Mouse (Mus musculus) left cerebral cortex, postnatal 10 days (tissue): ENCODE data around the gene 4930544D05Rik. TPM values are rescaled to one million over a fixed set of nuclear protein-coding genes. Genes with fewer than 3 reads are reported as not detected.

Experiments
- DNase-seq, 2 experiments: peaks; one replicate each; pipeline ENCODE4 v3.0.0; 2021 to 2022; ENCODE audit warnings: low spot score in 2 of 2, mixed read lengths in 1 of 2; ENCODE audit errors: extremely low spot score in 1 of 2
- intact Hi-C: fragments of 180-260 bp; cut with DNase I; formaldehyde crosslinking; loops from one replicate; pipeline ENCODE4 v1.15.1; 2025
- total RNA-seq, 2 experiments: library from RNA; stranded (reverse); gene quantifications; 2 replicates each; pipeline ENCODE4 v1.2.3; 2021

The 4930544D05Rik gene
- total RNA-seq, 2 experiments from 2014 or later, result 0.45 to 1.1 TPM

DNA sequence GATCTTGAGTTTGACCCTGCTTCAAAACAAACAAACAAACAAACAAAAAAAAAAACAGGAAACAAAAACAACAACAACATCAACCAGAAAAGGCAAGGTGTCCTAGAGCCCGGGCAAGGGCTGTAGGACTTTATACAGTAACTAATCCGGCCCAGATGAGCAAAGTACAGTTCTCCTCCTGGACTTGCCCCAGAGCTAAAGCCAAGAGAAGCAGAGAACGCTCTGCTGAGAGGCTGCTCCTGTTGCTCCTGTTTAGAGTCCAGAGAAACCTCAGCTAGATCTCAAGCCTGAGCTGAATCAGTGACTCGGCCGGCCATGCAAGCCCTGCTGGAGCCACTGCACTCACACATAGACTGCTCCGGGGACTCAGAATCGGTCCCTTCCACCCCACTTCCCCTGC, 14.5 kb downstream of the 4930544D05Rik start:
- intact Hi-C loops, result loop anchor here (5.0 kb wide), 1 partner anchor 127 kb away; no protein-coding TSS in a partner anchor

DNA sequence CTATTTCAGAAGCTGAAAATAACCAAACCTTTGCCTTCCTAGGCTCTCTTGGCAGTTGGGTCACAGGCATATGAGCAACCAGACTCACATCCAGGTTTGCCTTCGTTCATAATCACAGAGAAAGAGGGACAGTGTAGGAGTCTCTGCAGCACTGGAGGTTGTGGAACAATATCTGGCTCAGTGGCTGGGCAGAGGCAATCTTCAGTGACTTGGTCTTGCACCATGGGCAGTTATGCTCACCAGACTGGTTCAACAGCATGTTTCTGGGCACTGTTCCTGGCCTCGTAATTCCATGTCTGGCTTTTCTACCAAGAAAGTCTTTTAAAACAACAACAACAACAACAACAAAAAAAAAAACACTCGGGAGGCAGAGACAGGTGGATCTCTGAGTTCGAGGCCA, 20.0 kb downstream of the 4930544D05Rik start:
- intact Hi-C loops, result no loop called here
- DNase-seq, result no peak

More for the DNA sequence above, 14.5 kb downstream of the 4930544D05Rik start:
- no peak for DNase-seq

DNA sequence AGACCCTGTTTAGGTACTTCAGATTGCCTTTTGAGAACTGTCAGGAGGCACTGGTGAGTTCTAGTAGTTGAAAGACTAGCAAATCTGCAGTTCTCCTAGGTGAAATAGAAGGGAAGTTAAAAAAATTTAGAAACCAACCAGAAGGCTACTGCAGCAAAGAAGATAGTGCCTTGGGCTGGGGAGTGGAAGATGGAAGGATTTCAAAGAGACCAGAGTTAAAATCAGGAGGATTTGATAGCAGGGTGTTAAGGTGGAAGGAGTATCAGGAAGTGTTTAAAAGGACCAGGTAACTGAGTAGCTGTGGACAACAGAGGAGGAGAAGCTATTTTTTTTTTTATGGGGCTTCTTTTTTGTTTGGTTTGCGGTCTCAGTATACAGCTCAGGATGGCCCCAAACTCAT, 22.1 kb downstream of the 4930544D05Rik start:
- intact Hi-C loops, result no loop called here
- DNase-seq, result no peak

DNA sequence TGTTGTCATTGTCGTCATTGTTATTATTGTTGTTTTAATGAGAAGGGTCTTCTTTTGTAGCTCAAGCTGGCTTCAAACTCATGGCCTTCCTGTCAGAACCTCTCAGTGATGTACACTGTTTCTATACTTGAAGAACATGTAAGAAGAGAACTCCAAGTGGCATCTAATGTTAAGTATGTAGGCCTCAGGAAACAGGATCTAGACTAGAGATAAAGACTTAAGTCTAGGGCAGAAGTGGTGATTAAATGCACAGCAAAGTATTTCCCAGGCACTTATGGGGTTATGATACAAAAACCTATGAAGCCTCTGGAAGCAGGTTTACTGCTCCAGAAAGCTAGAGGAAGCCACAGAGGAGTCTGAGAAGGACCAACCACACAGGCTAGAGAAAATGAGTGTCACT, 22.6 kb downstream of the 4930544D05Rik start:
- DNase-seq, result no peak
- intact Hi-C loops, result no loop called here

DNA sequence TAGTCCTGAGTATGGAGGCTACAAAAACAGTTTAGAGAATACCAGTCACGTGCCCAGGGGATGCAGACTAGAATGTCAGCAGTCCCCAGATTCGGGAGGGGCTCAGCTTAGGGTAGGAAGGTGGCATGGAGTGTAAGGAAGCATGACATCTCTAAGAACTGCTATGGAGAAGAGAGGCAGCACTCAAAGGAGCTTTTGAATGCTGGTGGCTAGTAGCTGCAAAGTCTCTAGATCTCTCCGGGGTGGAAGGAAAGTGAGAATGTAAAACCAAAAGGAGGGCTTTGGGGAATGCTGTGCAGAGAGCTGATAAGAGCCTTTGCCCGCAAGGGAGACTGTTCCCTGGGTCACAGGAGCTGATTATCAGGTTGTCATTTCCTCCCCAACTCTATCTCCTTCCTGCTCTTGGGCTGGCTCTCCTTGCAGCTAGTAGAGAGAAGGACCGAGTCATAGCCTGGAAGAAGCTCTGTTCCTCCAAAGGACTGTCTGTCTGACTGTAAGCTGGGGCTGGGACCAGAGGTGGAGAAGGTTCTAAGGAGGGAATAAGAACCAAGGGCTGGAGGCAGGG, 23.1 kb downstream of the 4930544D05Rik start, which contains the start of gene Gp1ba:
Gp1ba (plus strand) TSS at position 409 of the 565 bp plus-strand sequence.
- DNase-seq, result no peak
- intact Hi-C loops, result no loop called here

DNA sequence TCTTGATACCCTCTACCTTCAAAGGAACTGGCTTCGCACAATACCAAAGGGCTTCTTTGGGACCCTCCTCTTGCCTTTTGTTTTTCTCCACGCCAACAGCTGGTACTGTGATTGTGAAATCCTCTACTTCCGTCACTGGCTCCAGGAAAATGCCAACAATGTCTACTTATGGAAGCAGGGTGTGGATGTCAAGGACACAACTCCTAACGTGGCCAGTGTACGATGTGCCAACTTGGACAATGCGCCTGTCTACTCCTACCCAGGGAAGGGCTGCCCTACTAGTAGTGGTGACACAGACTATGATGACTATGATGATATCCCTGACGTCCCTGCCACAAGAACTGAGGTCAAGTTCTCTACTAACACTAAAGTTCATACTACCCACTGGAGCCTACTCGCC, 24.3 kb downstream of the 4930544D05Rik start:
- intact Hi-C loops, result no loop called here

DNA sequence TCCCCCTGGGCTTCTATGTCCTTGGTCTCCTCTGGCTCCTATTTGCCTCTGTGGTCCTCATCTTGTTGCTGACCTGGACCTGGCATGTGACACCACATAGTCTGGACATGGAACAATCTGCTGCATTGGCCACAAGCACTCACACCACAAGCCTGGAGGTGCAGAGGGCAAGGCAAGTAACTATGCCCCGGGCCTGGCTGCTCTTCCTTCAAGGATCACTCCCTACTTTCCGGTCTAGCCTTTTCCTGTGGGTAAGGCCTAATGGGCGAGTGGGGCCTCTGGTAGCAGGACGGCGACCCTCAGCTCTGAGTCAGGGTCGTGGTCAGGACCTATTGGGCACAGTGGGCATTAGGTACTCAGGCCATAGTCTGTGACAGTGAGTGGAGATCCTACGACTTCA, 25.6 kb downstream of the 4930544D05Rik start:
- DNase-seq, result no peak
- intact Hi-C loops, result no loop called here

More for the DNA sequence above, 24.3 kb downstream of the 4930544D05Rik start:
- no peak for DNase-seq

DNA sequence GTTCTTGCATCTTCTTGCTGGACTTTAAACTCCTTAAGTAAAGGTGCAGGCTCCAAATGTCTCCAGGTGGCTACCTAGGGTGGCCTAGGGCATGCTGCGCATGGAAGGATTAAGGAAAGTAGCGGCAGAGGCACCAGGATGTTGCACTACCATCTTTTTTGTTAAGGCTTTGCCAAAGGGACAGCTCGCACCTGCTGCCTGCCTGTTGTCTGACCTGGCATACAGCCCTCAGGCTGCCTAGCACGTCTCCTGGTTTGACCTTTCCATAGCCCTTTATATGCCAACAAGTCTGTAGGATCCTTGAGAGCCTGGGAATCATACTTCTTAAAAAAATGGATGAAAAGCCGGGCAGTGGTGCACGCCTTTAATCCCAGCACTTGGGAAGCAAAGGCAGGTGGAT, 27.4 kb downstream of the 4930544D05Rik start:
- intact Hi-C loops, result no loop called here

DNA sequence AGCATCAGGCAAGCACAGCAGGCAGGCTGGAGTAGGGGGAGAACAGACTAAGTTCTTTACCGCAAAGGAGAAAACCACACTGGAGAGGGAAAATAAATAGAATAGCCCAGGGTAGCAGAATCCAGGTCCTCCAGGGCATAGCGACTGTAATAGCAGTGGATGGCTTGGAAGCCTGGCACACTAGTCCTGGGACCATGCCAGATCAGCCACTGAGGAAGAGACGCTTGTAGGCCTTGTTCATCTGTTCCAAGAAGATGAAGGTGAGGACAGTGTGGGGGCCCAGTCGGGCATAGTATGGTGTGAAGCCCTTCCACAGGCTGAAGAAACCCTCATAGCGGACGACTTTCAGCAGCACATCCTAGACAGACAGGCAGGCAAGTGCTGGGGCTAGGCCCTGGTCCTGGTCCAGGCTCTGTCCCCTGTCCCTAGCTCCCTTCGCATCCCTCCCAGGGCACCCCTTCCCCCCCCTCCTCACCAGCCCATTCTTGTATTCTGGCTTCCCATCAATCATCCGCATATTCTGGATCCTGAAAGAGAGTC, 29.0 kb downstream of the 4930544D05Rik start:
- intact Hi-C loops, result no loop called here
- no peak for DNase-seq

More for the DNA sequence above, 27.4 kb downstream of the 4930544D05Rik start:
- DNase-seq, result no peak

DNA sequence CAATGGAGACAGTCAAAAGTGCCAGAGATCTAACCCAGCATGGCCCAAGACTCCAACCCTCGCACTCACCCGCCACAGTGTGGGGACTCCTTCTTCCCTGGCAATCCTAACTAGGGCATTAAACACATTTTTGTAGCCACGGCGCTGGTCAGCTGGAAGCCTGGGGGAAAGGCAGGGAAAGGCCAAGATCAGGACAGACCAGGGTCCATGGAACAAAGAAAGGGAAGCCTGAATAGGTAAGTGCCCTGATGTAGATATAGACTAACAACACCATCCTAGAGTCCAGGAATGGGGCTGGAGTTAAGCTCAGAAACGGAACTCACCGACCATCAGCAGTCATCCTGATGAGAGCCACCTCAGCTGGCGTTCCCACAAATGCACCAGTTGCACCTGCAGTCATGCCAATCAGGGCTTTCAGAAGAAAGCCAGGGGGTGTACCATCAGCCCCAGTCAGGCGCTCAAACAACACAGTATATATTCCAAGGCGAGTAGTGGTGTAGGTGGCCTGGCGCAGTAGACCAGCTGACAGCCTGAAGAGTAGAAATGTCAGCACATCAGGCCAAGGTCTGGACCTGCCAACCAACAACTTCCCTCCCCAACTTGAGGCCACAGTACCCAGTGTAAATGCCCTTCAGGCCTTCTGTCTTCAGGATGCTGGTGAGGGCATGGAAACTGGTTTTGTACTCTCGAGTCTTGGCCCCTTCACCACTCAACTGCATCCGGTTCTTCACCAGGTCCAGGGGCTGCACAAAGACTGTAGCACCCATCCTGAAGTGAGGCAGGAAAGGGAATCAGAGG, 30.0 kb downstream of the 4930544D05Rik start:
- intact Hi-C loops, result no loop called here
- DNase-seq, result no peak

DNA sequence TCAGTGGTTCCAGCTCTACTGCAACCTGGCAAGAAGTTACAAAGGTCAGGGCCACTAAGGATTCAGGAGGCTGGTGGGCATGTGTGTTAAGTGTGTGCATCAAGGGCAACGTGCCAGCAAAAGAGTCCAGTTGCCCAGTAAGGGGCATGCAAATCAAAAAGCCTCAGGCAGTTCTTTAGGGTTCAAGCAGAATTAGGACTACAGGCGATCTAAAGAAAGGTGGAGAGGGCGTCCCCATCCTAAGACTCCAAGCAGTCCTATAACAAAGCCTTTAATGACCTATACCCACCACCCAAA, 30.6 kb downstream of the 4930544D05Rik start:
- intact Hi-C loops, result no loop called here
- peak in 1 of 2 experiments; percentile 53 for DNase-seq

DNA sequence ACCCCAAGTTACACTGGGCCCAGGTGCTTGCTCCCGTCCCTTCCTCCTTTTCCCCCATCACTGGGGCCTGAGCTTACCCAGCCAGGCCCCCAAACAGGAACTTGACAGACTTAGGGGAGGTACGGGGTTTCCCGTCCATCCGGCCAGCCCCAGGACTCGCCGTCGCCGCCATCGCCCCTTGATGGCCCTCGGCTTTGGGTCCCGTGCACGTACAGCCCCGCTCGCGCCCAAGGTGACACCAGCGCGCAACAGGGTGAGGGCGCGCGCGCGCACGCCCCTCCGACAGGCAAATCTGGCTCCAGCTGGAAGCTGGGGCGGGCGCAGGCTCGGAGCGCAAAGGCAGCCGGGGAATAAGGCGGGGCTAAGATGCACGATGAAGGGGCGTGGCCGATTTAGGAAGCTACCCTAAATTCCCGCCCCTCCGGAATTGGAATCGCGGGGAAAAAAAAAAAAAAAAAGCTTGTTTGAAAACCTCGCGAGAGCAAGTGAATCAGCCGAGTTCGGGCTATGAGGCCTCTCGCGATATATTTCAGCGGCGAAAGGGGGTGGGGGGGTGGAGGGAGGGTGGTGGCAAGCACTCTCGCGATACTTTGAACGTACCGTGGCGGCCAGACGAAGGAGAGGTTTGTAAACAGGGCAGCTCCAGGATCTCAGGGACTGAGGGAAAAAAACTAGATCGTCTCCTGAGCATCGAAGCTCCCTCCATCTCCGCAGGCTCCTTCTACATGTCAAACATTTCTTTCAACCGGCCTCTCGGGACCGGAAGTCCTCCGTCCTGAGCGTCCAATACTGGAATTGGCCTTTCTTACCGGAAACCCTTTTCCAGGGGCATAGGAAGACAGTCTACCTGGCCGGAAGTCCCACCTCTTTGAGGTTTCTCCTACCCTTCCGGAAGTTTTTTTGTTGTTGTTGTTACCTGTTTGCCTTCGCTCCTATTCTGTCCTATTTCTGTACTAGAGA, 31.3 kb downstream of the 4930544D05Rik start, which contains the start of the genes Rnf167 and Slc25a11:
Rnf167 (plus strand) TSS at position 545 of the 960 bp plus-strand sequence.
Slc25a11 (minus strand) TSS at position 789 of the 960 bp plus-strand sequence.
- intact Hi-C loops, result no loop called here
- DNase-seq, result peak; percentile 96 to 99

DNA sequence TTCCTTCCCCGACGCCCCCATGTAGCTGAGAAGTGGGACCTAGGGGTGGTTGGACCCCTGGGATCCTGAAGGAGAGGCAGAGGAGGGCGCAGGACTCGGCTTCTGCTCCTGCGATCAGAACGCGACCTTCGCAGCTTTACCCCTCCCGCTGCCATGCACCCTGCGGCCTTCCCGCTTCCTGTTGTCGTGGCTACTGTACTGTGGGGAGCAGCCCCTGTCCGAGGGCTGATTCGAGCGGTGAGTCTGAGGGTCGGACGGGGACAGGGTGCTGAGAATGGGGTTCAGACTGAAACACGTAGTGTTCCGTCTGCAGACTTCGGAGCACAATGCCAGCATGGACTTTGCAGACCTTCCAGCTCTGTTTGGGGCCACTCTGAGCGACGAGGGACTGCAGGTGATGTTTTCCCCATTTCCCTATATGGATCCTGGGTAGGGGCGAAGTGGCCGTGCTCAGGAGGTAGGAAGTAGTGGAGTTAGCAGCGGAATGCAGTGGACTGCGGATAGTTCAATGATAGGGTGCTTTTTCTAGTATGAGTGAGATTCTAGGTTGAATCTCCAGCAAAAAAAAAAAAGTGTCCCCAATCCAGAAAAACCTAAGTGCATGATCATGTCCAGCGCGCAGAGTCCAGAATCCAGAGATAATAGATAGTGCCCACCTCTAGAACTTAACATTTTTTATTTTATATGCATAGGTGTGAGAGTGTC, 32.2 kb downstream of the 4930544D05Rik start:
- intact Hi-C loops, result no loop called here
- DNase-seq, result peak in 1 of 2 experiments; percentile 66

DNA sequence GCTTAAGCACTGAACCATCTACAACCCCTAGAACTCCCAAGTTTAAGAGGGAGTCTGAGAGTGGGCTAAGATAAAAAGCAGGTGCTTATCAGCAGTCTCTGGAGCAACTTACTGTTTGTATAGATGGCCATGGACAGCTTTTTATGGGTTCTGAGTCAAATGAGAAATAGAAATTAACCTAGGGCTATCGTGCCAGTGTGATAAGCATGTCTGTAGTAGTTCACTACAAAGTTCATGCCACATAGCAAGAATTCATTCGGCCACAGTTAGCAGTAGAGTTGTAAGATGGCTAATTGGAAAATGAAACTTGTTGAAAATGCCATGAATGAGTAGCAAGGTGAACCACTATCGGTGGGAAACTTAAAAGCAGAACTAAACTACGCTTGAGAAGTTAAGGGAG, 32.9 kb downstream of the 4930544D05Rik start:
- intact Hi-C loops, result no loop called here
- no peak for DNase-seq

DNA sequence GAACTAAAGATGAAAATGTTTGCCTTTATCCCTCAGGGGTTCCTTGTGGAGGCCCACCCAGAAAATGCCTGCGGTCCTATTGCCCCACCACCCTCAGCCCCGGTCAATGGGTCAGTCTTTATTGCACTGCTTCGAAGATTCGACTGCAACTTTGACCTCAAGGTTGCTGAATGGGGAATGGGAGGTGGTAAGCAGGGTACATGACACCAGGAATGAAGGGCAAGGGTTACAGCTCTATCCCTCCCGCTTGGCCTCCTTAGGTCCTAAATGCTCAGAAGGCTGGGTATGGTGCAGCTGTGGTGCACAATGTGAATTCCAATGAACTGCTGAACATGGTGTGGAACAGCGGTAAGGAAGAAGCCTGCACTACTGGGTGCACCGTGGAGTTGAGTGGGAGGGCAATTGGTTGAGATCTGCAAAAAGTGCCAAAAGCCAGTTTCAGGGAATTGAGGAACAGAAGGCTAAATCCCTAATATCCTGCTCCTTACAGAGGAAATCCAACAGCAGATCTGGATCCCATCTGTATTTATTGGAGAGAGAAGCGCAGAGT, 33.6 kb downstream of the 4930544D05Rik start:
- no peak for DNase-seq
- intact Hi-C loops, result no loop called here

DNA sequence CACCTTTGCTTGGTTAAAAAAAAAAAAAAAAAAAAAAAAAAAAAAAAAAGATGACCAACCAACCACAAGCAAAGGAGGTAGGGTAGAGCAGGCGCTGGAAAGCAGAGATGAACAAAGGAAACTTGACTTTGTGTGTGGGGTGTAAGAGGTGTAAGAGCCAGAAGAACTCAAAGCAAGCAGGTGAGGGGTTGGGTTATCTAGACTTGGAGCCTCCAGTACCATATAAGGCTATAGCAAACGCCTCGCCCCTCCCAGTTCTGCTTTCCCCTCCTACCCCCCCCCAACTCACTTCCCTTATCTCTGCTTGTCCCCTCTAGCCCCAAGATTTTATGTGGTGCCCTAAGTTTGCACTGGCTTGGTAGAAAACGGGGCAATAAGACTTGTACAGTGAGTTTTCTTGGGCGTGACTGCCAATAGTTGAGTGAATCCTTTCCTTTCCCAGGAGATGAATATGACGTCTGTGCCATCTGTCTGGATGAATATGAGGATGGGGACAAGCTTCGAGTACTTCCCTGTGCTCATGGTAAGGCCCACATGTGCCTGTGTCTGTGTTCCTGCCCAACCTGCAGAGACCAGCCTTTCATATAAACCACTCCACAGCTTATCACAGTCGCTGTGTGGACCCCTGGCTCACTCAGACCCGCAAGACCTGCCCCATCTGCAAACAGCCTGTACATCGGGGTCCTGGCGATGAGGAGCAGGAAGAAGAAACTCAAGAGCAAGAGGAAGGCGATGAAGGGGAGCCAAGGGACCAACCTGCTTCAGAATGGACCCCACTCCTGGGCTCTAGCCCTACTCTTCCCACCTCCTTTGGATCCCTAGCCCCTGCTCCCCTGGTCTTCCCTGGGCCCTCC, 34.9 kb downstream of the 4930544D05Rik start:
- intact Hi-C loops, result no loop called here
- DNase-seq, result no peak

DNA sequence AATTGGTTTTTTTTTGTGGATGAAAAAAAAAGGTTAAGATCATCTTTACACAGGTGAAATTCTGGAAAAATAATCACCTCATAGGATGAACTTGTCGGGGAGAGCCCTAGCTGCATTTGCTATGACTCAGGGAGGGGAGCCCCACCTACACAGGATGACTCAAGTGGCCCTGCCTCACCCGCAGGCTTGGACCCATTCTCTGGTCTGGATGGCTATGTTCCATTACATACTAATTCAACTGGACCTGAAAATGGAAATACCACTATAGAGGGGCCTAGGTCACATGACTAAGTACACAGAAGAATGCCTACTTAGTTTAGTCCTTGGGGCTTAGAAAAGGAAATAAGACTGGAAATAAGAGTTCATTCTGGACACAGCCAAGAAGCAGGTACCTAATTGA, 35.7 kb downstream of the 4930544D05Rik start:
- no peak for DNase-seq
- intact Hi-C loops, result no loop called here
